Mouse (Mus musculus): Measurements from ENCODE around the gene Ndufaf7.
A peak's percentile ranks its signal among the peaks of the same experiment; 100 is the strongest.

Gene Ndufaf7

GRCm38 (mm10) chr17:78936466-78937228 lies at the start of gene Ndufaf7, which contains the start of gene Cebpz:
Gene Ndufaf7, plus strand, starts transcription at chr17:78937136.
Gene Cebpz, minus strand, starts transcription at chr17:78937066.
- peak; percentile 96 to 97 for DNase-seq

- no peak for DNase-seq
Observed at GRCm38 (mm10) chr17:78888554-78888953, 48.4 kb upstream of the Ndufaf7 start.

- no peak for DNase-seq
Observed at GRCm38 (mm10) chr17:78889184-78889583, 47.8 kb upstream of the Ndufaf7 start.

- DNase-seq: no peak
Observed at GRCm38 (mm10) chr17:78891020-78891419, 45.9 kb upstream of the Ndufaf7 start.

- no peak for DNase-seq
Observed at GRCm38 (mm10) chr17:78894991-78895390, 41.9 kb upstream of the Ndufaf7 start.

GRCm38 (mm10) chr17:78895394-78895793 lies 41.5 kb upstream of the Ndufaf7 start:
- DNase-seq: peak; percentile 33 to 52

- DNase-seq: no peak
Observed at GRCm38 (mm10) chr17:78903158-78903557, 33.8 kb upstream of the Ndufaf7 start.

- DNase-seq: no peak
Observed at GRCm38 (mm10) chr17:78906892-78907291, 30.0 kb upstream of the Ndufaf7 start, which contains the start of gene Sult6b1. Gene Sult6b1, minus strand, starts transcription at chr17:78906992.

- no peak for DNase-seq
Observed at GRCm38 (mm10) chr17:78909374-78909773, 27.6 kb upstream of the Ndufaf7 start.

- no peak for DNase-seq
Observed at GRCm38 (mm10) chr17:78912861-78913281, 24.1 kb upstream of the Ndufaf7 start.

GRCm38 (mm10) chr17:78913921-78914320 lies 23.0 kb upstream of the Ndufaf7 start:
- DNase-seq: no peak

- DNase-seq: no peak
Observed at GRCm38 (mm10) chr17:78915772-78916171, 21.2 kb upstream of the Ndufaf7 start.

GRCm38 (mm10) chr17:78916369-78916813 lies 20.5 kb upstream of the Ndufaf7 start, which contains the start of gene Cebpzos:
Gene Cebpzos, plus strand, starts transcription at chr17:78916500.
- DNase-seq: peak; percentile 92

- DNase-seq: no peak
Observed at GRCm38 (mm10) chr17:78916899-78917298, 20.0 kb upstream of the Ndufaf7 start.

- DNase-seq: no peak
Observed at GRCm38 (mm10) chr17:78917696-78918095, 19.2 kb upstream of the Ndufaf7 start.

- DNase-seq: no peak
Observed at GRCm38 (mm10) chr17:78935857-78936256, 1.1 kb upstream of the Ndufaf7 start.

GRCm38 (mm10) chr17:78937229-78937853 lies 405 bp downstream of the Ndufaf7 start:
- peak in 1 of 2 experiments; percentile 12 for DNase-seq

GRCm38 (mm10) chr17:78938927-78939326 lies 2.0 kb downstream of the Ndufaf7 start:
- no peak for DNase-seq

GRCm38 (mm10) chr17:78942579-78942978 lies 5.6 kb downstream of the Ndufaf7 start:
- DNase-seq: no peak

- no peak for DNase-seq
Observed at GRCm38 (mm10) chr17:78951225-78951624, 14.3 kb downstream of the Ndufaf7 start.

GRCm38 (mm10) chr17:78952070-78952469 lies 15.1 kb downstream of the Ndufaf7 start:
- no peak for DNase-seq

- DNase-seq: peak; percentile 6 to 26
Observed at GRCm38 (mm10) chr17:78953240-78953639, 16.3 kb downstream of the Ndufaf7 start.

GRCm38 (mm10) chr17:78959473-78959872 lies 22.5 kb downstream of the Ndufaf7 start:
- DNase-seq: no peak

GRCm38 (mm10) chr17:78964387-78964786 lies 27.5 kb downstream of the Ndufaf7 start:
- DNase-seq: no peak

Measured in lung, adult 18-20 months (tissue).